Mouse (Mus musculus) E14TG2a.4 (cell line): Measurements from ENCODE around the gene Kcnmb4.

ENCODE experiments used
- H3K27me3 ChIP-seq: 2 replicates; pipeline ENCODE4 v1.6.1; 2014; ENCODE audit warnings: low read length, control low read depth; ENCODE audit not compliant: insufficient read depth
- H3K36me3 ChIP-seq: 2 replicates; pipeline ENCODE4 v1.6.1; 2014; ENCODE audit warnings: low read length, control low read depth; ENCODE audit not compliant: insufficient read depth
- H3K4me1 ChIP-seq: replicated peaks from 2 replicates; pipeline ENCODE4 v1.6.1; 2014; ENCODE audit warnings: low read depth, low read length, control low read depth
- H3K4me3 ChIP-seq: replicated peaks from 2 replicates; pipeline ENCODE4 v1.5.1; 2014; ENCODE audit warnings: mild to moderate bottlenecking, low read length
- H3K9me3 ChIP-seq: 2 replicates; pipeline ENCODE4 v1.6.1; 2014; ENCODE audit warnings: low read length, control low read depth
- CTCF ChIP-seq: conservative IDR thresholded peaks from 2 replicates; pipeline ENCODE4 v1.5.1; 2014; ENCODE audit warnings: low read length
- NANOG ChIP-seq: IDR thresholded peaks from 2 replicates; pipeline ENCODE4 v1.6.1; 2014; ENCODE audit warnings: borderline replicate concordance, low read length, mixed read lengths
- POU5F1 ChIP-seq: IDR thresholded peaks from 2 replicates; pipeline ENCODE4 v1.6.1; 2014; ENCODE audit warnings: low read length, borderline replicate concordance

The Kcnmb4 gene

GRCm38 (mm10) chr10:116424921-116425320 lies 48.8 kb downstream of the Kcnmb4 start:
- no peak for TF ChIP-seq CTCF
- no peak for TF ChIP-seq POU5F1
- TF ChIP-seq NANOG: no peak
- peaks cover 24% of the 10 kb centered on the region; the same call in 1 of the 2 replicates for H3K27me3 ChIP-seq
- peaks cover 14% of the 10 kb centered on the region for H3K9me3 ChIP-seq
- peaks cover 59% of the 10 kb centered on the region for H3K4me1 ChIP-seq
- H3K4me3 ChIP-seq: no peak overlapping the region
- H3K36me3 ChIP-seq: no peaks in the 10 kb centered on the region

DNA sequence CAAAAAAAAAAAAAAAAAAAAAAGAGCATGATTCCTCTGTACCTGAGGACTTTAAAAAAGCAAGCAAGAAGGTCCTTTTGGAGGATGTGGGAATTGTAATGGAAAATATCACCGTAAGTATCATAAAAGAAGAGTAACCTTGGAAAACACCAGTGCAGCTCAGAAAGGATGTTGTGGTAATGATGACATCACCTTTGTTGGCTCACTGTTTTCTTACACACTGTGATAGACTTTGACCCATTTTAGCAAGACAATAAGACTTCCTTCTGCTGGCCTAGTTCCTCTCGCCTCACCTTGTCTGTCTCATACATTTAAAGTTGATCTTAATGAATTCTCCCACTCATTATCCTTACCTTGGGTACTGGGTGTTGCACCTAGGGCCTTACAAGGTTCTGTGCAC lies 51.1 kb downstream of the Kcnmb4 start:
- Histone ChIP-seq H3K27me3 (peaks cover 30% of the 10 kb centered on the region), H3K4me3 (no peak overlapping the region), H3K36me3 (no peaks in the 10 kb centered on the region), H3K9me3 (peaks cover 8% of the 10 kb centered on the region; the same call in 1 of the 2 replicates), H3K4me1 (peaks cover 43% of the 10 kb centered on the region)
- no peak for TF ChIP-seq CTCF
- TF ChIP-seq POU5F1: no peak
- TF ChIP-seq NANOG: no peak

GRCm38 (mm10) chr10:116420976-116421375 lies 52.7 kb downstream of the Kcnmb4 start:
- peaks cover 30% of the 10 kb centered on the region for H3K27me3 ChIP-seq

GRCm38 (mm10) chr10:116418121-116418726 lies 55.5 kb downstream of the Kcnmb4 start:
- peaks cover 23% of the 10 kb centered on the region for H3K4me1 ChIP-seq
- peak overlapping the region; percentile 52 for H3K4me3 ChIP-seq
- H3K9me3 ChIP-seq: peaks cover 7% of the 10 kb centered on the region; the same call in 1 of the 2 replicates
- no peaks in the 10 kb centered on the region for H3K36me3 ChIP-seq
- peak; percentile 33 for TF ChIP-seq CTCF
- TF ChIP-seq POU5F1: no peak
- H3K27me3 ChIP-seq: peaks cover 42% of the 10 kb centered on the region

More at GRCm38 (mm10) chr10:116420976-116421375, 52.7 kb downstream of the Kcnmb4 start:
- no peak overlapping the region for H3K4me3 ChIP-seq
- peaks cover 37% of the 10 kb centered on the region for H3K4me1 ChIP-seq
- TF ChIP-seq NANOG (no peak), CTCF (no peak), POU5F1 (no peak)
- H3K9me3 ChIP-seq: peaks cover 7% of the 10 kb centered on the region; the same call in 1 of the 2 replicates
- H3K36me3 ChIP-seq: no peaks in the 10 kb centered on the region

DNA sequence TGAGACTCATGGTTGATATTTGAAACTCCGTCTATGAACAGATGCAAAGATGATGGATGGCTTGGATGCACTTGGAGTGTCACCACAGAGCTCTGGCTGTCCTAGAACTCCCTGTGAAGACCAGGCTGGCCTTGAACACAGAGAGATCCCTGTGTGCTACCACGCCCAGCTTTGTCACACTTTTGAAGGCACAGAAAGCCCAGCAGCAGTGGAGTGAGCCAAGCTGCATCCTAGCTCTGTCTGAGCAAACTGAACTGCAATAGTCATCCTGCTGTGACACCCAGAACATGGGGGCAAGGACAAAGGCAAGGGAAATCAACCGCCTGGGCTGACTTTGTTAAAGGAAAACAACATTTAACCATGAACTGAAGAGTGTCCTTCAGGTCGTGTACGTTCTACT lies 57.0 kb downstream of the Kcnmb4 start:
- peaks cover 42% of the 10 kb centered on the region for H3K27me3 ChIP-seq
- H3K4me1 ChIP-seq: peaks cover 16% of the 10 kb centered on the region
- TF ChIP-seq CTCF: no peak
- TF ChIP-seq NANOG: no peak; the same call in 1 of the 2 replicates
- no peak for TF ChIP-seq POU5F1
- peaks cover 5% of the 10 kb centered on the region; the same call in 1 of the 2 replicates for H3K9me3 ChIP-seq
- H3K36me3 ChIP-seq: no peaks in the 10 kb centered on the region
- H3K4me3 ChIP-seq: no peak overlapping the region

- peaks cover 42% of the 10 kb centered on the region for H3K27me3 ChIP-seq
Measured at GRCm38 (mm10) chr10:116416142-116416541, 57.5 kb downstream of the Kcnmb4 start.

GRCm38 (mm10) chr10:116410826-116411225 lies 62.9 kb downstream of the Kcnmb4 start:
- no peak overlapping the region for H3K4me3 ChIP-seq
- no peaks in the 10 kb centered on the region for H3K9me3 ChIP-seq
- peaks cover 13% of the 10 kb centered on the region for H3K4me1 ChIP-seq
- TF ChIP-seq CTCF: no peak
- no peaks in the 10 kb centered on the region for H3K36me3 ChIP-seq
- peaks cover 15% of the 10 kb centered on the region for H3K27me3 ChIP-seq

More at GRCm38 (mm10) chr10:116416142-116416541, 57.5 kb downstream of the Kcnmb4 start:
- H3K4me3 ChIP-seq: no peak overlapping the region
- no peaks in the 10 kb centered on the region for H3K36me3 ChIP-seq
- TF ChIP-seq NANOG: no peak
- TF ChIP-seq POU5F1: no peak
- TF ChIP-seq CTCF: no peak
- peaks cover 16% of the 10 kb centered on the region for H3K4me1 ChIP-seq
- no peaks in the 10 kb centered on the region for H3K9me3 ChIP-seq

DNA sequence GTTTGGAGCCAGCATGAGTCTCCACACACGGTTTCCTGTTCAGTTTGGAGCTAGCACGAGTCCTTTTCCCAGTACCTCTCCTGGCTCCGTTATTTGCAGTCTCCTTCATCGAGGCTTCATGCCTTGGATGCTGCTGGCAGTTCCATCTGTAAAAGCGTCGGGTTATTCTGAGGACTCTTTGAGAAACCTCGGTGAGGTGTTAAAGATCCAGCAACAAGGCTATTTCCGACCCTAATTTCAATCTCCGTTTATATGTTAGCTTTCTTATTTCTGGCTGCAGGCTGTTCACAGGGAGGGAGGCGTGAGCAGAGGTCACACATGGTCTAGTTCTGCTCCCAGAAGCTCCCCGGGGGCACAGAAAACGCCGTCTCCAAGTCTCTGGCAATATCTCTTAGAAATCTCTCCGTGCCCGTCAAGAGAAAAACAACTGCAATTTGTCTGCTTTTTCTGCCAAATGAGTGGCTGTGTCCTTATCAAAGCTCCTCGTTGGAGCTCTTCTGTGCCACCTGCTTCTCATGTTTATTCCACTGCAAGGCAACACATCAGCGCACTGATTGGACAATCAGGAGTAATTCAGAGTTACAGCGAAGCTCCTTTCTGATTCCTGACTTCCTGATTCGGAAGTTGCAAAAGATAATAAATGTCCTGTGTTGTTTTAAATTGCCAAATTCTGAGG lies 65.9 kb downstream of the Kcnmb4 start:
- TF ChIP-seq POU5F1 (no peak), CTCF (no peak), NANOG (no peak)
- Histone ChIP-seq H3K4me3 (no peak overlapping the region), H3K36me3 (no peaks in the 10 kb centered on the region), H3K4me1 (peaks cover 13% of the 10 kb centered on the region), H3K27me3 (no peaks in the 10 kb centered on the region), H3K9me3 (peaks cover 7% of the 10 kb centered on the region; the same call in 1 of the 2 replicates)
